Mouse (Mus musculus) cerebellum, adult 2 months (tissue): ENCODE measurements around the gene Patl1.

Experiments
- CTCF ChIP-seq: fragments of 200-500 bp; IDR thresholded peaks from 2 replicates; pipeline ENCODE4 v1.5.1; 2011; ENCODE audit warnings: low read depth, mild to moderate bottlenecking, control low read depth, low read length, moderate library complexity, borderline replicate concordance; ENCODE audit not compliant: insufficient read depth
- POLR2A ChIP-seq: fragments of 200-500 bp; IDR thresholded peaks from 2 replicates; pipeline ENCODE4 v1.6.1; 2011; ENCODE audit warnings: low read length, control low read depth, borderline replicate concordance; ENCODE audit not compliant: insufficient read depth

- TF ChIP-seq POLR2A (no peak), CTCF (no peak)
Observed at GRCm38 (mm10) chr19:11969155-11970050, 57.2 kb downstream of the Patl1 start.
